Mouse (Mus musculus) spleen, adult 2 months (tissue): ENCODE measurements around the gene Hspb8. TPM values are rescaled to one million over a fixed set of nuclear protein-coding genes. Genes with fewer than 3 reads are reported as not detected.

Experiments
- DNase-seq, 2 experiments: peaks; one replicate each; pipeline versions ENCODE4 v3.0.0 to v3.0.0-alpha.2; 2012 to 2021; ENCODE audit warnings: low spot score in 2 of 2, low read depth in 1 of 2
- H3K27ac ChIP-seq: fragments of 200-500 bp; 2 replicates; pipeline ENCODE4 v1.5.1; 2012; ENCODE audit warnings: low read length, inconsistent platforms; ENCODE audit not compliant: insufficient read depth
- H3K27me3 ChIP-seq: fragments of 200-500 bp; 2 replicates; pipeline ENCODE4 v1.6.1; 2012; ENCODE audit warnings: mild to moderate bottlenecking, moderate library complexity, low read length, inconsistent platforms; ENCODE audit not compliant: control insufficient read depth, insufficient read depth
- H3K36me3 ChIP-seq: fragments of 200-500 bp; 2 replicates; pipeline ENCODE4 v1.6.1; 2012; ENCODE audit warnings: mild to moderate bottlenecking, low read length, inconsistent platforms; ENCODE audit not compliant: control insufficient read depth, insufficient read depth
- H3K4me1 ChIP-seq: fragments of 200-500 bp; 2 replicates; pipeline ENCODE4 v1.6.1; 2011; ENCODE audit warnings: inconsistent platforms; ENCODE audit not compliant: control insufficient read depth, insufficient read depth, insufficient read length
- H3K4me3 ChIP-seq: fragments of 200-500 bp; 2 replicates; pipeline ENCODE4 v1.5.1; 2011; ENCODE audit warnings: mild to moderate bottlenecking, inconsistent platforms; ENCODE audit not compliant: insufficient read depth, insufficient read length; ENCODE audit errors: extremely low read depth
- CTCF ChIP-seq: fragments of 200-500 bp; IDR thresholded peaks from 2 replicates; pipeline ENCODE4 v1.5.1; 2011; ENCODE audit warnings: mild to moderate bottlenecking, inconsistent platforms; ENCODE audit not compliant: insufficient read depth, insufficient read length, insufficient replicate concordance; ENCODE audit errors: extremely low read depth
- POLR2A ChIP-seq: fragments of 200-500 bp; IDR thresholded peaks from 2 replicates; pipeline ENCODE4 v1.6.1; 2011; ENCODE audit warnings: low read depth, low read length, inconsistent platforms
- WGBS: fragments of 180-500 bp; shearing (Covaris S2); methylation state at CpG from one replicate; pipeline ENCODE4 v1.1.7; 2018; 5-methylcytosine and 5-hydroxymethylcytosine counted together
- polyA plus RNA-seq: library from polyadenylated mRNA; depleted of rRNA; stranded (reverse); fragments of >200 nt; gene quantifications from 2 replicates; pipeline ENCODE4 v1.2.3, GENCODE M21; 2012

The Hspb8 gene
- polyA plus RNA-seq, 1 experiment = 2.6 TPM

- no peak for DNase-seq
- TF ChIP-seq POLR2A = no peak
- TF ChIP-seq CTCF = no peak
- Histone ChIP-seq H3K36me3 (no peaks in the 10 kb centered on the region), H3K4me3 (no peak overlapping the region), H3K27ac (no peak overlapping the region), H3K27me3 (no peaks in the 10 kb centered on the region), H3K4me1 (no peaks in the 10 kb centered on the region)
- WGBS = 82% methylated on average over 8 of the region's 8 CpGs
These were observed 20.8 kb upstream of the Hspb8 start for GRCm38 (mm10) chr5:116443459-116443940.

GRCm38 (mm10) chr5:116442697-116443458 is 20.2 kb upstream of the Hspb8 start:
- Histone ChIP-seq H3K27me3 (no peaks in the 10 kb centered on the region), H3K4me3 (no peak overlapping the region), H3K4me1 (no peaks in the 10 kb centered on the region), H3K27ac (no peak overlapping the region), H3K36me3 (no peaks in the 10 kb centered on the region)
- no peak for TF ChIP-seq CTCF
- TF ChIP-seq POLR2A = no peak
- no peak for DNase-seq
- 79% methylated on average over 7 of the region's 7 CpGs for WGBS

GRCm38 (mm10) chr5:116440251-116440650 is 17.6 kb upstream of the Hspb8 start:
- Histone ChIP-seq H3K27me3 (no peaks in the 10 kb centered on the region), H3K27ac (no peak overlapping the region), H3K4me1 (no peaks in the 10 kb centered on the region), H3K36me3 (no peaks in the 10 kb centered on the region), H3K4me3 (no peak overlapping the region)
- no peak for TF ChIP-seq CTCF
- WGBS = 47% methylated on average over 4 of the region's 4 CpGs
- no peak for DNase-seq

- no peaks in the 10 kb centered on the region for H3K4me1 ChIP-seq
- H3K36me3 ChIP-seq = no peaks in the 10 kb centered on the region
- H3K27ac ChIP-seq = no peak overlapping the region
- TF ChIP-seq POLR2A = no peak
- no peak for TF ChIP-seq CTCF
- H3K27me3 ChIP-seq = no peaks in the 10 kb centered on the region
- no peak for DNase-seq
- no peak overlapping the region for H3K4me3 ChIP-seq
- 55% methylated on average over 4 of the region's 4 CpGs for WGBS
These were observed 15.7 kb upstream of the Hspb8 start for GRCm38 (mm10) chr5:116438328-116438727.

- H3K36me3 ChIP-seq = no peaks in the 10 kb centered on the region
- TF ChIP-seq POLR2A = no peak
- no peak for TF ChIP-seq CTCF
- no peaks in the 10 kb centered on the region for H3K27me3 ChIP-seq
- no peak overlapping the region for H3K4me3 ChIP-seq
- no peak for DNase-seq
- no peak overlapping the region for H3K27ac ChIP-seq
- no peaks in the 10 kb centered on the region for H3K4me1 ChIP-seq
These were observed 13.5 kb upstream of the Hspb8 start for GRCm38 (mm10) chr5:116436117-116436516.

GRCm38 (mm10) chr5:116434976-116435850 is 12.5 kb upstream of the Hspb8 start:
- 86% methylated on average over 13 of the region's 13 CpGs for WGBS
- TF ChIP-seq POLR2A (no peak), CTCF (no peak)
- Histone ChIP-seq H3K4me1 (no peaks in the 10 kb centered on the region), H3K27me3 (no peaks in the 10 kb centered on the region), H3K36me3 (no peaks in the 10 kb centered on the region), H3K4me3 (no peak overlapping the region), H3K27ac (no peak overlapping the region)
- no peak for DNase-seq
